Mouse (Mus musculus) intestine, embryonic 14.5 days (tissue): Measurements from ENCODE around the gene Atg9b. TPM values are rescaled to one million over a fixed set of nuclear protein-coding genes. Genes with fewer than 3 reads are reported as not detected.

Source experiments
- ATAC-seq: fragments of 200-750 bp; cut with Nextera tagmentation; replicated peaks from 2 replicates; pipeline ENCODE4 v1.8.0; 2017; ENCODE audit warnings: low read depth, moderate number of reproducible peaks, moderate TSS enrichment, moderate library complexity; ENCODE audit not compliant: low FRiP score, low TSS enrichment
- DNase-seq: peaks from one replicate; pipeline ENCODE4 v3.0.0-alpha.2; 2018; ENCODE audit warnings: low spot score
- H3K27ac ChIP-seq: fragments of 300-500 bp; sonication (generic); 2 replicates; pipeline ENCODE4 v1.5.1; 2014; ENCODE audit warnings: low read depth, mild to moderate bottlenecking, control low read depth
- H3K27me3 ChIP-seq: fragments of 300-500 bp; sonication (generic); replicated peaks from 2 replicates; pipeline ENCODE4 v1.6.1; 2014; ENCODE audit warnings: low read length, control low read depth; ENCODE audit not compliant: control insufficient read depth, insufficient read depth
- H3K36me3 ChIP-seq: fragments of 300-500 bp; sonication (generic); 2 replicates; pipeline ENCODE4 v1.6.1; 2014; ENCODE audit warnings: low read length, control low read depth; ENCODE audit not compliant: control insufficient read depth, insufficient read depth
- H3K4me1 ChIP-seq: fragments of 300-500 bp; sonication (generic); replicated peaks from 2 replicates; pipeline ENCODE4 v1.6.1; 2014; ENCODE audit warnings: low read length, control low read depth, mixed read lengths; ENCODE audit not compliant: control insufficient read depth, insufficient read depth
- H3K4me2 ChIP-seq: fragments of 300-500 bp; sonication (generic); 2 replicates; pipeline ENCODE4 v1.6.1; 2014; ENCODE audit warnings: low read length
- H3K4me3 ChIP-seq: fragments of 300-500 bp; sonication (generic); 2 replicates; pipeline ENCODE4 v1.5.1; 2014; ENCODE audit warnings: low read depth, low read length, control low read depth, mixed read lengths
- H3K9ac ChIP-seq: fragments of 300-500 bp; sonication (generic); 2 replicates; pipeline ENCODE4 v1.6.1; 2014; ENCODE audit warnings: mild to moderate bottlenecking, low read length
- H3K9me3 ChIP-seq: fragments of 300-500 bp; sonication (generic); 2 replicates; pipeline ENCODE4 v1.6.1; 2016; ENCODE audit warnings: low read length, control low read depth; ENCODE audit not compliant: control insufficient read depth
- WGBS: fragments of 180-500 bp; shearing (Covaris S2); extraction: QIAGEN DNeasy Blood & Tissue Kit; methylation state at CpG from one replicate; pipeline ENCODE4 v1.1.7; 2014; 5-methylcytosine and 5-hydroxymethylcytosine counted together
- polyA plus RNA-seq: library from polyadenylated mRNA; unstranded; fragments of >200 nt; fragmentation: Nextera tagmentation; extraction: Ambion mirVana; gene quantifications from 2 replicates; pipeline ENCODE4 v1.2.1, GENCODE M21; 2014

Gene Atg9b
- polyA plus RNA-seq, 1 experiment from 2014 or later: 0.66 TPM

DNA sequence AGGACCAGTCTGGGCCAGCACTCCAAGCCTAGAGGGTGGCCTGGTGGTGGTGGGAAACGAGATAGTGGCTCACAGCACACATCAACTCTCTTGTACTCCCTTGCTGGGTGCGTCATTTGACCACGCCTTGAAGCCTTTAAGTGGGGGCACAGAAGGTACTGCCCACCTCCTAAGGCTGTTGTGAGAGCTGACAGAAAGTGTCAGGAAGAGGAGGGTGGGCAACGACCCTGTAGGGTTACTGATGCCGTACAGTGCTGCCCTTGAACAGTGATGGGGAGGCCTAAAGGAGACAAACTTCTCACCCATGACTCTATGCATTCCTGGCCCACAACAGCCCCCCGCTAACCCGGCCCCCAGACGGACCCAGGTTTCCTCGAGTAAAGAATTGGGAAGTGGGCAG lies 25.5 kb downstream of the Atg9b start:
- DNase-seq: no peak
- Histone ChIP-seq H3K9ac (no peak overlapping the region), H3K4me1 (no peaks in the 10 kb centered on the region), H3K27ac (no peak overlapping the region), H3K4me2 (no peak overlapping the region), H3K9me3 (no peaks in the 10 kb centered on the region), H3K36me3 (no peaks in the 10 kb centered on the region), H3K4me3 (no peak overlapping the region), H3K27me3 (no peaks in the 10 kb centered on the region)
- WGBS: 84% methylated on average over 9 of the region's 9 CpGs
- no peak for ATAC-seq

DNA sequence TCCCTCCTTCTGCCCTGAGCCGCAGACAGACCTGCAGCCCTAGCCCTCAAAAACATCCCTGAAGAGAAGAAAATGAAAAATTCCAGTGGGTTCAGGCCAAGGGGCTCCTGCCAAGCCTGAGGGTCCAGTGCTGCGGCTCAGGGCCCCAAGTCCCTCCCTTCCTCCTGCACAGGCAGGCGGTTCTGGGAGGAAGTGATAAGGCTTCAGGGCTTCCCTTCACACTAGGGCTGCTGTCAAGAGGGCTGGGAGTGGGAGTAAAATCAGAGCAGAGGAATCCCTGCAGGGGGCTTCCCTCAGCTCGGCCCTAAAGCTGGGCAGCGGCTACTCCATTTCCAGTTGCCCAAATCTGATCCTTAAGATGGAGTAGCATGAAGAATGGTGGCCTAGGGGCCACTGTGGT lies 26.4 kb downstream of the Atg9b start:
- no peak overlapping the region for H3K4me3 ChIP-seq
- 39% methylated on average over 5 of the region's 5 CpGs for WGBS
- no peaks in the 10 kb centered on the region for H3K36me3 ChIP-seq
- DNase-seq (no peak), ATAC-seq (no peak)
- no peaks in the 10 kb centered on the region for H3K4me1 ChIP-seq
- H3K9me3 ChIP-seq: no peaks in the 10 kb centered on the region
- no peak overlapping the region for H3K27ac ChIP-seq
- no peak overlapping the region for H3K9ac ChIP-seq
- H3K27me3 ChIP-seq: no peaks in the 10 kb centered on the region
- H3K4me2 ChIP-seq: no peak overlapping the region

DNA sequence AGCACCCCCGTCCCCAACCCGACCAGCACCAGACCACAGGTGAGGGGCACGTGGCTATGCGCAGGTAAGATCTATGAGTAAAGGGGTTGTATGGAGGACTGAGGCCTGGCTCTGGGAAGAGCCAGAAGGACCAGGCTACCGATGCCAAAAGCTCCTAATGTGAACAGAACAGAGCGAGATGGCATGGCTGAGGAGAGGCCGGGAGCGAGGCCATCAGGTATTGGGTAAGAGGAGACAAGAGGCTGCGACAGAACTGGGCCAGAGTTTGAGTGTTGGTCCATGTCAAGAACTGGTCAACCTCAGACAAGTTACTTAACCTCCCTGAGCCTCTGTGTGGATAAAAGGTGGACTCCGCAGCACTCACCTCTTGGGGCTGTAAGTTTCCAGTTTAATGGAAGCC lies 27.0 kb downstream of the Atg9b start:
- H3K36me3 ChIP-seq: no peaks in the 10 kb centered on the region
- no peak overlapping the region for H3K4me3 ChIP-seq
- no peak overlapping the region for H3K27ac ChIP-seq
- WGBS: 82% methylated on average over 10 of the region's 10 CpGs
- H3K9me3 ChIP-seq: no peaks in the 10 kb centered on the region
- ATAC-seq (no peak), DNase-seq (no peak)
- no peak overlapping the region for H3K4me2 ChIP-seq
- no peak overlapping the region for H3K9ac ChIP-seq
- H3K27me3 ChIP-seq: no peaks in the 10 kb centered on the region
- H3K4me1 ChIP-seq: no peaks in the 10 kb centered on the region

DNA sequence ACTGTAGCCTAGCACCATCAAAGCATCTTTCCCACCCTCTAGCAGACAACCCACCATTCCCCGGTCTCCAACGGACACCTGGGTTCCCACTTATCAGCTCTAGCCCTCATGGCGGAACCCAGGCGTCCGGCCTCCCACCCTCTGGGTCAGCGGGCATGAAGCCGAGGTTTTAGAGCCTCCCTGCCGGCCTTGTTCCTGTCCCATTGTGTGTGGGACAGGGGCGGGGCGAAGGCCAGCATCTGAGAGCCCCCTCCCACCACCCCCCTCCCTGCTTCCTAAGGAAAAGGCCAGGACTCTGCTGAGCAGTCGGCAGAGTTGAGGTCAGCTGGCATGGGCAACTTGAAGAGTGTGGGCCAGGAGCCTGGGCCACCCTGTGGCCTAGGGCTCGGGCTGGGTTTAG lies 27.4 kb downstream of the Atg9b start, which contains the start of gene Nos3:
Gene Nos3 (plus strand): TSS at position 303 of the 400 bp plus-strand sequence.
- no peaks in the 10 kb centered on the region for H3K36me3 ChIP-seq
- H3K27ac ChIP-seq: no peak within 1 kb of the TSS
- ATAC-seq: no peak
- no peak within 1 kb of the TSS for H3K9ac ChIP-seq
- no peak within 1 kb of the TSS for H3K4me3 ChIP-seq
- 59% methylated on average over 12 of the region's 12 CpGs for WGBS
- DNase-seq: no peak
- H3K4me2 ChIP-seq: no peak within 1 kb of the TSS
- no peaks in the 10 kb centered on the region for H3K27me3 ChIP-seq
- H3K9me3 ChIP-seq: no peaks in the 10 kb centered on the region
- no peaks in the 10 kb centered on the region for H3K4me1 ChIP-seq

DNA sequence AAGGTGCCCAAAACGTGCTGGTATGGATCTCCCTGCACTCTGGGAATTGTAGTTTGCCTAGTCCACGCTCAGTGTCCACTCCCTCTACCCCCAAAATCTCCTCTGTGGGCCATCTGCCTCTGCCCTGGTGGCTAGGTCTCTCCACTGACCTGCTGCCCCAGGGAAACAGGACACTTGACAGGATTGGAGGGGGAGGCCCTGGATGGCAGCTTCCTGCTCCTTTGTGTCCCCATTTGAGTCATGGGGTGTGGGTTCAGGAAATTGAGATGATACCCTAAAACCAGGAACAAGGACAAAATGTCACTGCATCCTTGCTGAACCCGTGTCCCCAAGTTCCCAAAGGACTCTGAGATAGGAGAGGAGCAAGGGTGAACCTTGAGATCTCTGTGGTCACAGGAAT lies 27.9 kb downstream of the Atg9b start:
- Histone ChIP-seq H3K4me1 (no peaks in the 10 kb centered on the region), H3K27ac (no peak overlapping the region), H3K9ac (no peak overlapping the region), H3K36me3 (no peaks in the 10 kb centered on the region), H3K9me3 (no peaks in the 10 kb centered on the region), H3K27me3 (no peaks in the 10 kb centered on the region), H3K4me3 (no peak overlapping the region), H3K4me2 (no peak overlapping the region)
- ATAC-seq (no peak), DNase-seq (no peak)
- WGBS: 57% methylated on average over 3 of the region's 3 CpGs

DNA sequence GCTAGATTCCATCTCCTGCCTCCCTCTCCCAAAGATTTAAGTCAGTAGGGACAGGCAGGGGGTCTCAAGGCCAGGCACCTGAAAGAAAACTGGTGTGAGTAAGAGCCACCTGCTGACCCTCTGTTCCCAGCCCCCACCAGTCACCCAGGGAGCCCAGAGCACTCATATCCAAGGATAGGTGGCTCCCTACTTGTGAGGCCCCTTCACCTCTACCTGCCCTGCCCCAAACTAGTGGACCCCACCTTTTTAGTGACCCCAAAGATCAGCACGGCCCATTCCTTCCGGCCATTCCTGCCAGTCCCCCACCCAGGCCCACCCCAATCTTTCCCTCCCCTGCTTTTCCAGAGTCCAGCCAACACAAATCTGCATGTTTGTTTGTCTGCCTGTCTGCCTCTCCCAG lies 28.5 kb downstream of the Atg9b start:
- Histone ChIP-seq H3K9ac (no peak overlapping the region), H3K9me3 (no peaks in the 10 kb centered on the region), H3K4me1 (no peaks in the 10 kb centered on the region), H3K27me3 (no peaks in the 10 kb centered on the region), H3K4me3 (no peak overlapping the region), H3K4me2 (no peak overlapping the region), H3K36me3 (no peaks in the 10 kb centered on the region), H3K27ac (no peak overlapping the region)
- ATAC-seq (no peak), DNase-seq (no peak)
- 69% methylated on average over 2 of the region's 2 CpGs for WGBS

DNA sequence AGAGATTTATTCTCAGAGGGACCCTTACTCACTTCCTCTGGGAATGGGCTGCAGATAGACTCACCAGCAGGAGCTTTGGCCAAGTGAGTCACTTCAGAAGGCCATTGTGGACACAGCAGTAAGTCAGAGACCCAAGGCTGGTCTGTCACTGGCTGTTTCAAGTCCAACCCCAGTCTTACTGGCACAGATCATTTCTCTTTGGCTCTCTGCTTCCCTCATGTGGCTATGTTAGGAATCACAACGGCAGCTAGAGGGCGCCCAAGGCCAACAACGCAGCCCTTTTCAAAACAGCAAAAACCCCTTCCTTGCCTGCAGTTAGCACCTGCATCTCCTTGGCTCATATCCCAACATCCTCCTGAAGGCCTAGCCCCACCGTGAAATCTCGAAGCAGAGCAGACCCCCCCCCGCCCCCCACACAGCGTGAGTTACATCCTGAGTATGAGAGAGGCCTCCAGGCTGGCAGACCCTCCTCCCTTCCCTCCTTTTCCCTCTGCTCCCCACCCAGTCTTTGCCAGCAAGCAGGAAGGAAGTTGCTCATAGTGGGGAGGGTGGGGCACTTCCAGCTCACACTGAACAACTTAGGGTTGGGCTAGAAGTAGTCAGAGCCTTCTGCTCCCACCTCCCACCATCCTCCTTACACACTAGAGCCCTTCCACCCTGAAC lies 31.0 kb downstream of the Atg9b start:
- DNase-seq: peak; percentile 95
- H3K4me2 ChIP-seq: no peak overlapping the region
- no peaks in the 10 kb centered on the region for H3K36me3 ChIP-seq
- H3K4me1 ChIP-seq: no peaks in the 10 kb centered on the region
- 3% methylated on average over 7 of the region's 7 CpGs for WGBS
- H3K4me3 ChIP-seq: no peak overlapping the region
- no peaks in the 10 kb centered on the region for H3K9me3 ChIP-seq
- no peak overlapping the region for H3K9ac ChIP-seq
- H3K27ac ChIP-seq: no peak overlapping the region
- peak; percentile 61 for ATAC-seq
- H3K27me3 ChIP-seq: no peaks in the 10 kb centered on the region

DNA sequence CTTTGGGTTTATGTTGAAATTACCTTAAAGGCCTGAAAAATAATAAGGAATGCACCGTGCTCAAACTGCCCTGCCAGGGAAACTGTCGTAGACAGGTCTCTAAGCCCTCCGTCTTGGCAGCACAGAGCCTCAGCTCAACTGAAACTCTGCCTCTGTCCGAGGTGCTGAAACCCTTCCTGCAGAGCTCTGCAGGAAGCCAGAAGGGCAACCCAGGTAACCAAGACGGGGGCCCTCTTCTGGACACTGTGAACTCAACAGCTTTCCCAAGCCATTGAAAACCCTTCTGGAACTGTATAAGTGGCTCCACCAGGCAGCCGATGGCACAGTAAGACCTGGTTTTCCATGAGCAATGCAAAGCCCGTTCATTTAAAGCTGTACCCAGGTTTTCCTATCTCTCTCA lies 34.5 kb downstream of the Atg9b start:
- Histone ChIP-seq H3K4me1 (peaks cover 13% of the 10 kb centered on the region; the same call in 1 of the 2 replicates), H3K27ac (no peak overlapping the region), H3K4me3 (no peak overlapping the region), H3K9ac (no peak overlapping the region), H3K9me3 (no peaks in the 10 kb centered on the region), H3K27me3 (peaks cover 2% of the 10 kb centered on the region; the same call in 1 of the 2 replicates), H3K4me2 (no peak overlapping the region), H3K36me3 (no peaks in the 10 kb centered on the region)
- WGBS: 10% methylated on average over 7 of the region's 7 CpGs
- peak; percentile 96 for DNase-seq
- peak; percentile 40; the same call in 1 of the 2 replicates for ATAC-seq

DNA sequence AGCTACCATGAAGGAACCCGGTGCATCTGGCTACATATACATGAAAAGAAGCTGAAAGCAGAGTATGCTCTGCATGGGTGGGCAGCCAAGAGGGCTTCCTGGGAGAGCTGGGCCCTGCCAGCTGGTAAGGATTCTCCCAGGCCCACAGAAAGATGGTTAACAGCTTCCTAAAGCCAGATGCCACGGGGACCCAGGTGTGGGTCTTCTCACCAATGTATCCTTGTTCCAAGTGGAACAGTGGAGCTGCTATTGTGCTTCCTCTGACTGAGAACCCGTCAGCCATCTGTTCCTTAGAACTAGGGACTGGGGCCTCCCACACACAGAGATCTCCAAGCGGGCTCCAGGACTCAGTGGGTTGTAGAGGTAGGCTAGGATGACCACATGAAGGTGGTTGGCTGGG lies 35.2 kb downstream of the Atg9b start:
- ATAC-seq (no peak), DNase-seq (no peak)
- WGBS: 52% methylated on average over 4 of the region's 4 CpGs
- peaks cover 18% of the 10 kb centered on the region; the same call in 1 of the 2 replicates for H3K4me1 ChIP-seq
- H3K27ac ChIP-seq: no peak overlapping the region
- H3K27me3 ChIP-seq: peaks cover 2% of the 10 kb centered on the region; the same call in 1 of the 2 replicates
- no peak overlapping the region for H3K4me3 ChIP-seq
- no peaks in the 10 kb centered on the region for H3K36me3 ChIP-seq
- H3K9ac ChIP-seq: no peak overlapping the region
- H3K9me3 ChIP-seq: no peaks in the 10 kb centered on the region
- no peak overlapping the region for H3K4me2 ChIP-seq
